Mouse (Mus musculus) hindbrain, embryonic 14.5 days (tissue): ENCODE measurements around the gene Cabin1. TPM values are rescaled to one million over a fixed set of nuclear protein-coding genes. Genes with fewer than 3 reads are reported as not detected.
A peak's percentile ranks its signal among the peaks of the same experiment; 100 is the strongest.

ENCODE experiments used
- ATAC-seq: fragments of 200-750 bp; cut with Nextera tagmentation; 2 replicates; pipeline ENCODE4 v1.8.0; 2017; ENCODE audit warnings: moderate number of reproducible peaks, mild to moderate bottlenecking, moderate TSS enrichment, moderate library complexity; ENCODE audit not compliant: low FRiP score
- DNase-seq: peaks from one replicate; pipeline ENCODE4 v3.0.0-alpha.2; 2015; ENCODE audit warnings: low spot score
- H3K27ac ChIP-seq: fragments of 300-500 bp; sonication (generic); 2 replicates; pipeline ENCODE4 v1.5.1; 2014; ENCODE audit warnings: mild to moderate bottlenecking, moderate library complexity
- H3K27me3 ChIP-seq: fragments of 300-500 bp; sonication (generic); 2 replicates; pipeline ENCODE4 v1.6.1; 2014; ENCODE audit warnings: mild to moderate bottlenecking, low read length, mixed read lengths; ENCODE audit not compliant: control insufficient read depth, insufficient read depth
- H3K36me3 ChIP-seq: fragments of 300-500 bp; sonication (generic); replicated peaks from 2 replicates; pipeline ENCODE4 v1.6.1; 2014; ENCODE audit not compliant: control insufficient read depth, insufficient read depth
- H3K4me1 ChIP-seq: fragments of 300-500 bp; sonication (generic); replicated peaks from 2 replicates; pipeline ENCODE4 v1.6.1; 2014; ENCODE audit warnings: antibody characterized with exemption, low read length, mixed read lengths; ENCODE audit not compliant: control insufficient read depth, insufficient read depth
- H3K4me2 ChIP-seq: fragments of 300-500 bp; sonication (generic); replicated peaks from 2 replicates; pipeline ENCODE4 v1.6.1; 2014; ENCODE audit warnings: mild to moderate bottlenecking, moderate library complexity
- H3K4me3 ChIP-seq: fragments of 300-500 bp; sonication (generic); replicated peaks from 2 replicates; pipeline ENCODE4 v1.5.1; 2014; ENCODE audit warnings: mild to moderate bottlenecking, low read length
- H3K9ac ChIP-seq: fragments of 300-500 bp; sonication (generic); 2 replicates; pipeline ENCODE4 v1.6.1; 2014
- H3K9me3 ChIP-seq: fragments of 300-500 bp; sonication (generic); 2 replicates; pipeline ENCODE4 v1.6.1; 2016; ENCODE audit warnings: low read length; ENCODE audit not compliant: control insufficient read depth
- WGBS: fragments of 180-500 bp; shearing (Covaris S2); extraction: QIAGEN DNeasy Blood & Tissue Kit; methylation state at CpG from one replicate; pipeline ENCODE4 v1.1.7; 2014; 5-methylcytosine and 5-hydroxymethylcytosine counted together
- polyA plus RNA-seq: library from polyadenylated mRNA; unstranded; fragments of >200 nt; fragmentation: Nextera tagmentation; extraction: Ambion mirVana; gene quantifications from 2 replicates; pipeline ENCODE4 v1.2.1, GENCODE M21; 2014

Gene Cabin1
- polyA plus RNA-seq, 1 experiment from 2014 or later: 40.4 TPM

- DNase-seq (no peak), ATAC-seq (no peak)
Observed at GRCm38 (mm10) chr10:75677989-75678388, 86.2 kb downstream of the Cabin1 start.

DNA sequence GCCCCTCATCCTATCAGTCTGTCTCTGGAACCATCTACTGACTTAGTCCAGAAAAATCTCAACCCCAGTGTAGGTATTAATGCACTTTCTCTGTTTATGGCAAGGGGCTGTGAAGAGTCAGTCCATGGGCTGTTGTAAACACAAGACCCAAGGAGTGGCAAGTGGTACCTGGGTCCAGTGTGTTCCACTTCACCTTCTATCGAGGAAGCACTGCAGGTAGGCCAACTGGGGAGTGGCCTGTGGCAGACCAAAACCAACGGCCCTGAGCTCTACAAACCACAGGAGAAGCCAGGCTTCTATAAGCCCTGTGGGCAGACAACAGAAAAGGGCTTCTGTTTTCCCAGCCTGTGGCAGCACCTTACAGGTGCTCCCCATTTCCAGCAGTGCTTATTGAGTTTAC lies 86.6 kb downstream of the Cabin1 start:
- no peak overlapping the region for H3K27ac ChIP-seq
- H3K4me1 ChIP-seq: no peaks in the 10 kb centered on the region
- no peak overlapping the region for H3K4me3 ChIP-seq
- WGBS: 81% methylated on average over 2 of the region's 2 CpGs
- no peak for ATAC-seq
- H3K9me3 ChIP-seq: no peaks in the 10 kb centered on the region
- H3K27me3 ChIP-seq: no peaks in the 10 kb centered on the region
- peaks cover 30% of the 10 kb centered on the region for H3K36me3 ChIP-seq
- no peak for DNase-seq
- no peak overlapping the region for H3K4me2 ChIP-seq
- no peak overlapping the region for H3K9ac ChIP-seq

More at GRCm38 (mm10) chr10:75677989-75678388, 86.2 kb downstream of the Cabin1 start:
- no peak overlapping the region for H3K27ac ChIP-seq
- H3K9ac ChIP-seq: no peak overlapping the region
- peaks cover 30% of the 10 kb centered on the region for H3K36me3 ChIP-seq
- H3K4me2 ChIP-seq: no peak overlapping the region
- H3K27me3 ChIP-seq: no peaks in the 10 kb centered on the region
- no peaks in the 10 kb centered on the region for H3K9me3 ChIP-seq
- H3K4me1 ChIP-seq: no peaks in the 10 kb centered on the region
- H3K4me3 ChIP-seq: no peak overlapping the region
- WGBS: 91% methylated on average over 5 of the region's 5 CpGs

DNA sequence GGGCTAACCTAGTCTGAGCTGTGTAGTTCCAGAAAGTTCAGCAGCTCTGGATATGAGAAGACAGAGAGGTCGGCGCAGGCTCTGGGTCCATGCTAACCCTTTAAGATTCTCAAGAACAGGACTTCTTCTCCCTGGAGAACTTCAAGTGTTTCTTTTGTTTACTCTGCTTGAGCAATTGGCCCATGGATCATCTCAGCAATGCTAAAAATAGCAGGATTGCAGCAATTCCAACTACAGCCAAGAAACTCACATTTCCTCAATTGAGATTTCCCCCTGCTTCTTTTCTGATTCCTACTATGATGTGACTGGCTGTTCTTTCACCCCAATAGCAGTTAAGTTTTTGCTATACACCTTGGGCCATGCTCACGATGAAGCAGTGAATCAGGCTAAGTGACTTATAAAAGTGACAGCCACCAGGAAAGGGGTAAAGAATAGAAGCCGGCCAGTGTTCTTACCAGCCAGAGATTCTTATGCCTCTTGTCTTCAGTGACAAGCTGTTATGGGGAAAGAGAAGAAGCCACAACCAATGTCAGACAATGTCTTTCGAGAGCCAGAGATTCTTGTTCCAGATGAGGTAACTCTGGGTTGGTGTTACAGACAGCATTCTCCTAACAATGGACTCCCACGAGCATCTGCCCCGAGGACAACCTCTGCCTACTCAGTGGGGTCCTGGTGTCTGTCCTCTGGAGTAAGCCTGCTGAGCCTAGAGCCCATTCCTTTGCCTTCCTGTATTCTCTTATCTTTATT lies 87.1 kb downstream of the Cabin1 start:
- 84% methylated on average over 7 of the region's 7 CpGs for WGBS
- no peak for ATAC-seq
- no peak overlapping the region for H3K9ac ChIP-seq
- no peak for DNase-seq
- no peak overlapping the region for H3K27ac ChIP-seq
- H3K9me3 ChIP-seq: no peaks in the 10 kb centered on the region
- no peak overlapping the region for H3K4me3 ChIP-seq
- H3K4me1 ChIP-seq: no peaks in the 10 kb centered on the region
- peaks cover 30% of the 10 kb centered on the region for H3K36me3 ChIP-seq
- H3K4me2 ChIP-seq: no peak overlapping the region
- H3K27me3 ChIP-seq: no peaks in the 10 kb centered on the region

DNA sequence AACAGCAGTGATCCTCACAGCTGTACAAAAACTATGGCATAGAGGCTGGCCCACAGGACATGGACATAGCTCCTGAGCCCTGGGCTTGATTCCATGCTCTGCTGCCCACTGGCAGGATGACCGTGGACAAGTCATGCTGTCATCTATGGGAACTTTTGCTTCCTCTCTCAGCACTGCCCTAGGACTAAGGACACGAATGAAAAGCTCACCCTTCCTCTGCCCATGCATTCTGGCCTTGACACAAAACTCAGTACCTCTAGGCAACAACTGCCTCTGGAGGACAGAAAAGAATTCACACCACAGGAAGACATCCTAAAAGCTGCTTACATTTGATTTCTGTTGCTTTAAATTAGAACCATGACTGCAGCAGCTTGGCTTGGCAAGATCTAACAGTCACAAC lies 87.9 kb downstream of the Cabin1 start:
- H3K4me2 ChIP-seq: no peak overlapping the region
- H3K4me3 ChIP-seq: no peak overlapping the region
- no peaks in the 10 kb centered on the region for H3K27me3 ChIP-seq
- DNase-seq (no peak), ATAC-seq (no peak)
- H3K9me3 ChIP-seq: no peaks in the 10 kb centered on the region
- WGBS: 90% methylated on average over 2 of the region's 2 CpGs
- no peaks in the 10 kb centered on the region for H3K4me1 ChIP-seq
- H3K9ac ChIP-seq: no peak overlapping the region
- H3K27ac ChIP-seq: no peak overlapping the region
- H3K36me3 ChIP-seq: peaks cover 28% of the 10 kb centered on the region

GRCm38 (mm10) chr10:75675594-75675993 lies 88.5 kb downstream of the Cabin1 start:
- 83% methylated on average over 8 of the region's 8 CpGs for WGBS
- H3K9me3 ChIP-seq: no peaks in the 10 kb centered on the region
- H3K36me3 ChIP-seq: peaks cover 31% of the 10 kb centered on the region
- no peak overlapping the region for H3K9ac ChIP-seq
- H3K27ac ChIP-seq: no peak overlapping the region
- no peaks in the 10 kb centered on the region for H3K27me3 ChIP-seq
- DNase-seq (no peak), ATAC-seq (no peak)
- no peak overlapping the region for H3K4me3 ChIP-seq
- H3K4me1 ChIP-seq: no peaks in the 10 kb centered on the region
- H3K4me2 ChIP-seq: no peak overlapping the region

DNA sequence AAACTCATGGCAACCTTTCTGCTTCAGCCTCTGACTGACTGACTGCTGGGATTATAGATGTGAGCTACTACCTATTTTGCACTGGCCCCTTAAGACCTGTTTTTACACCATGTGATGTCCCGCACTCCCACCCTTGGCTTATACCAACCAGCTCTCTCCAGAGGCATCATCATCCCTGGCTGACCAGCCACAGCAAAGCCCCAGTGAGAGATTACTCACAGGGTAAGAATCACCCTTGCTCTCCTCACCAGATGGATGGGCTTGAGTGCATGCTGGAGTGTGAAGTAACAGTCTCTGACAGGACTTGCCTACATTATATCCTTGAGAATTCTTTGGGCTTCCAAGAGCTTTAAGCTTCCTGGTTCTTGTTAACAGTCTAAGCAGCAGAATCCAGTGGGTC lies 94.2 kb downstream of the Cabin1 start:
- Histone ChIP-seq H3K4me2 (no peak overlapping the region), H3K27me3 (peaks cover 10% of the 10 kb centered on the region; the same call in 1 of the 2 replicates), H3K36me3 (peaks cover 23% of the 10 kb centered on the region), H3K9ac (no peak overlapping the region), H3K9me3 (no peaks in the 10 kb centered on the region), H3K4me3 (no peak overlapping the region), H3K4me1 (peaks cover 24% of the 10 kb centered on the region), H3K27ac (no peak overlapping the region)
- ATAC-seq (no peak), DNase-seq (no peak)
- 100% methylated on average over 1 of the region's 1 CpGs for WGBS

- 1% methylated on average over 23 of the region's 23 CpGs for WGBS
- Histone ChIP-seq H3K36me3 (peaks cover 34% of the 10 kb centered on the region), H3K27ac (peak overlapping the region; percentile 68), H3K4me1 (peaks cover 24% of the 10 kb centered on the region), H3K9ac (peak overlapping the region; percentile 69), H3K9me3 (no peaks in the 10 kb centered on the region), H3K27me3 (peaks cover 10% of the 10 kb centered on the region; the same call in 1 of the 2 replicates), H3K4me2 (peak overlapping the region; percentile 97), H3K4me3 (peak overlapping the region; percentile 48)
- DNase-seq: peak; percentile 35
- ATAC-seq: peak; percentile 52
Observed at GRCm38 (mm10) chr10:75667911-75668270, 96.2 kb downstream of the Cabin1 start.

DNA sequence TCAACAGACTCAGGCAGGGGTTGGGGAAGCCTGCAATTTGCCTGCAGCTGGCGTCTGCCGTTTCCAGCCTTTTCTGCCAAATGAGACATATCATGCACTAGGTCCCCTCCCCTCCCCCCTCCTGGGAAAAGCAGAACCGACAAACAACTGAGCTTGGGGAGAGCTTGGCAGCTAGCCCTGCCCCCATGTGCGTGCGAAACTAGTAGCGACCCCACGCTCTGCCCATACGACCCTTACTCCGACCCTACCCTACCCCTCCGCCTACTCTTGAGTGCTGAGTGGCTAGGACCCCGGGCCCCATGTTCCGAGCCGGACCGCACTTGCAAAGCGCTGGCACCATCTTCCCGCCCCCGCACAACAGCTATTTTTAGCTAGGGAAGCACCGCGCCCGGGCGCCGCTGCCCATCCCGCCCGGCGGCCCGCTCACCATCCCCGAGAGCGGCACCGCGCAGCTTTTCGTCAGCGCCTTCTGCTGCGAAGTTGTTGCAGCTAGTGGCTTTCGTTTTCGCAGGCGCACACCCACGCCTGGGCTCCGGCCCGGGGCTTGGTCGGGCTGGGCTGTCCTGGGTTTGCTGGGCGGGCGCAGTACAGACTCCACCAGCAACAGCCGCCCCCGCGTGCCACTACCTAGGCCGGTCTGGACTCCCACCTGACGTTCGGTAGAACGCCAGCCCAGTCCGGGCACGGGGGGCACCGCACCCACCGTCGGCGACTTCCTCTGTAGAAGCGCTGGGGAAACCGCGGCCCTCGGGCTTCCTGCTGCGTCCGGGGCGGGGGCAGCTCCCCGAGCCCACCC lies 96.8 kb downstream of the Cabin1 start:
- Histone ChIP-seq H3K4me3 (peak overlapping the region; percentile 48), H3K9ac (peak overlapping the region; percentile 69), H3K4me1 (peaks cover 24% of the 10 kb centered on the region), H3K36me3 (peaks cover 31% of the 10 kb centered on the region), H3K9me3 (no peaks in the 10 kb centered on the region), H3K27me3 (peaks cover 10% of the 10 kb centered on the region; the same call in 1 of the 2 replicates), H3K4me2 (peak overlapping the region; percentile 97), H3K27ac (peak overlapping the region; percentile 68)
- peak; percentile 70 for ATAC-seq
- DNase-seq: peak; percentile 69
- WGBS: under 1% methylated on average over 63 of the region's 63 CpGs

GRCm38 (mm10) chr10:75666451-75667030 lies 97.6 kb downstream of the Cabin1 start:
- H3K27me3 ChIP-seq: peaks cover 10% of the 10 kb centered on the region; the same call in 1 of the 2 replicates
- H3K36me3 ChIP-seq: peaks cover 28% of the 10 kb centered on the region
- 20% methylated on average over 4 of the region's 4 CpGs for WGBS
- peak overlapping the region; percentile 69 for H3K9ac ChIP-seq
- DNase-seq: no peak
- peaks cover 24% of the 10 kb centered on the region for H3K4me1 ChIP-seq
- no peak for ATAC-seq
- no peaks in the 10 kb centered on the region for H3K9me3 ChIP-seq
- peak overlapping the region; percentile 97 for H3K4me2 ChIP-seq
- peak overlapping the region; percentile 48 for H3K4me3 ChIP-seq
- H3K27ac ChIP-seq: peak overlapping the region; percentile 68
